Mouse (Mus musculus) kidney, adult 2 months (tissue): ENCODE measurements around the gene Dmgdh.

ENCODE experiments used
- CTCF ChIP-seq: fragments of 200-500 bp; conservative IDR thresholded peaks from 2 replicates; pipeline ENCODE4 v1.5.1; 2011; ENCODE audit warnings: low read depth, mild to moderate bottlenecking, control low read depth, low read length, moderate library complexity, mixed read lengths; ENCODE audit not compliant: insufficient read depth, insufficient read length
- POLR2A ChIP-seq: fragments of 200-500 bp; IDR thresholded peaks from one replicate; pipeline ENCODE4 v1.6.1; 2011; ENCODE audit warnings: low read depth, low read length, control low read depth

- TF ChIP-seq POLR2A (no peak), CTCF (peak; percentile 24; the same call in 1 of the 2 replicates)
Measured at GRCm38 (mm10) chr13:93792945-93793642, 118.9 kb downstream of the Dmgdh start.
